Mouse (Mus musculus) frontal cortex, postnatal 14 days (tissue): ENCODE measurements around the gene 1810055G02Rik.
A peak's percentile ranks its signal among the peaks of the same experiment; 100 is the strongest.

ENCODE experiments used
- DNase-seq, 2 experiments: peaks; one replicate each; pipeline ENCODE4 v3.0.0; 2022; ENCODE audit warnings: low spot score in 2 of 2

1810055G02Rik gene

GRCm38 (mm10) chr19:3695006-3695405 lies 13.1 kb upstream of the 1810055G02Rik start:
- no peak for DNase-seq

DNA sequence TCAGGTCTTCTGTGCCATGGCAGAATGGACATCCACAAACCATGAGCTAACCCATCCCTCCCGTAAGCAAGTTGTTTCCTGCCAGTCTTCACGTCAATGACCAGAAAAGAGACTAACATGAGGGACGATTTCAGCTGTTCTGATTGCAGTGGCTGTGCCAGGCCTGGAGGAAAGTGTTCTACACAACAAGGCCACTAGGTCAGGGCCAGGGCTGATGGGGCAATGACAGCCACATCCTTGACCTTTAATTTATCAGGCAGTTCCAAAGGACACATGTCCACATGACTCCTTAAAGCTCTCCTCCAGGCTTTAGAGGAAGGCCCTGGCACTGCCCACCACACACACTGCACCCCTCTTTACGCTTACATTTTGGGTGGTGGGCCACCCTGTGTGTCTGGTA lies 12.6 kb upstream of the 1810055G02Rik start:
- DNase-seq: no peak

DNA sequence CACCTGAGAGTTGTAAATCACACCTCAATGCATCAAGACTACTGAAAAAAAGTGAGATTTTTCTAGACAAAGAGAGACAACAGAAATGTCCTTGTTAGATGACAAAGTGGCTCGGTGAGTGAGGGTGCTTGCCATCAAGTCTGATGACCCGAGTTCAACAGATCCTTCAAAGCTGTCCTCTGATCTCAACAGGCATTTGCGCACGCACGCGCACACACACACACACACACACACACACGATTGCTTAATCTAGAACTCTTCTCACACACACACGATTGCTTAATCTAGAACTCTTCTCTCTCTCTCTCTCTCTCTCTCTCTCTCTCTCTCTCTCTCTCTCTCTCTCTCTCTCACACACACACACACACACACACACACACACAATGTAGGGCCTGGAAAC lies 12.1 kb upstream of the 1810055G02Rik start:
- DNase-seq: no peak

- DNase-seq: no peak
Measured at GRCm38 (mm10) chr19:3698035-3698434, 10.1 kb upstream of the 1810055G02Rik start.

GRCm38 (mm10) chr19:3699508-3700438 lies 8.3 kb upstream of the 1810055G02Rik start:
- DNase-seq: peak; percentile 58 to 74

GRCm38 (mm10) chr19:3702460-3702859 lies 5.6 kb upstream of the 1810055G02Rik start:
- no peak for DNase-seq

DNA sequence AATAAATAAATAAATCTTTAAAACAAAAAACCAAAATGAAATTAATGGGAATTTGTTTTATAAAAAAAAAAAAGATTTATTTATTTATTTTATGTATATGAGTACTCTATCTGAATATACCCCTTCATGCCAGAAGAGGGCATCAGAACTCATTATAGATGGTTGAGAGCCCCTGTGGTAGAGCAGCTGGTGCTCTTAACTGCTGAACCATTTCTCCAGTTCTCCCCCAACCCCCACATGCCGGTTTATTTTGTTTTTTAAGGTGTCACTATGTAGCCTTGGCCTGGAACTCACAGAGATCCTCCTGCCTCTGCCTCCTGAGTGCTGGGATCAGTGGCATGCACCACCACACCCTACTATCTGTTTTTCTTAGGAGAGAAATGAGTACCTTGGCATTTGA lies 1.8 kb upstream of the 1810055G02Rik start:
- DNase-seq: no peak

DNA sequence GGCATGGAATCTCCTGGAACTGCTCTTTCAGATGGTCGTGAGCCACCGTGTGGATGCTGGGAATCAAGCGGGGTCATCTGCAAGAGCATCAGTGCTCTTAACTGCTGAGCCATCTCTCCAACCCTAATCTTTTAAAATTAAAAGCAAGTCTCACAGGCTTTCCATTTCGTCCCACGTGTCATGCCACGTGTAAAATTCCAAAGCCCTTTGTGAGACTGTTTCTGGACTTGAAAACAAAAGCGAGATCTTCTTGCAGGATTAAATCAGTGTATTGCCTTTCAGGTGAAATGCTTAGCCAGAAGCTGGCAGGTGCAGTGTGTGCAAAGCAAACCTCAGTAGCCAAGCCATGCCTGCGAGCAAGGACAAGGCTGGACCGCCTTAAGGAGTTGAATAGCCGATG lies 540 bp upstream of the 1810055G02Rik start:
- DNase-seq: no peak

- DNase-seq: no peak
Measured at GRCm38 (mm10) chr19:3709013-3709787, 1.1 kb downstream of the 1810055G02Rik start.

DNA sequence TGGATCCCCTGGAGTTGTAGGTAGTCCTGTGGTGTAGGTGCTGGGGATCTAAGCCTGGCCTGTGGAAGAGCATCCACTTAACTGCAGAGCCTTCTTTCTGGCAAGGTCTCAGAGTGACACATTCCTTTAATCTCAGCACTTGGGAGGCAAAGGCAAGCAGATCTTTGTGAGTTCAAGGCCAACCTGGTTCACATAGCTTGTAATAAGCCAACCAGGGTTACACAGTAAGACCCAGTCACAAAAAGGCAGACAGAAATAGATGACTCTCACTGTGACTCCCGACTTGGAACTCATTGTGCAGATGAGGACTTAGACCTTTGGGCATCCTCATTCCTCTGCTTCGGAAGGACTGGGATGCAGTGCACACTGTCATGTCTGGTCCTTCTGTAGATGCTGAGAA lies 2.3 kb downstream of the 1810055G02Rik start:
- no peak for DNase-seq

- no peak for DNase-seq
Measured at GRCm38 (mm10) chr19:3714381-3714780, 6.3 kb downstream of the 1810055G02Rik start.

GRCm38 (mm10) chr19:3718481-3719361 lies 10.6 kb downstream of the 1810055G02Rik start:
- peak; percentile 64 to 70 for DNase-seq

DNA sequence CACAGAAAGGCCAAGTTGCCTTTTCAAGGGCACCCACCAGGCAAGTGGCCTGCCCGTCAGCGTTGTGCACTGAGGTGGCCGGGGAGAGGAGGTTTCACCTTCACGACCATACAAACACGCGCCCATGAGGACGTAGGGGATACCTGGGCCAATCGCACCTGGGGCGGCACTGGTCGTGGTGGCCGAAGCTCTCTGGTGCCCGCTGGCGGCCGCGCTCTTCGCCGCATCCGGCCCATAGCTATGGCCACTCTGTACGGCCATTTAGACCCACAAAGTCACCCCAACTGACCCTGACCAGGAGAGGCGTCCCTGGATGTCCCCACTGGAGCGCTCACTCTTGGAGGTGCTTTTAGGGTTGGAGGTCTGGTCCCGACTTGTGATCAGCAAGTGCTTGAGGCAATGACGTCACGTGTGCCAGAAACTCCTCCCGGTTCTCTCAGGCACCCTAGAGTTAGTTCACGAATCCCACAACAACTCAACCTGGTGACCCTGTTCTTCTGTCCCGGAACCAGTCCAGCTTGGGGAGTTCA lies 11.3 kb downstream of the 1810055G02Rik start:
- DNase-seq: peak; percentile 50 to 52

DNA sequence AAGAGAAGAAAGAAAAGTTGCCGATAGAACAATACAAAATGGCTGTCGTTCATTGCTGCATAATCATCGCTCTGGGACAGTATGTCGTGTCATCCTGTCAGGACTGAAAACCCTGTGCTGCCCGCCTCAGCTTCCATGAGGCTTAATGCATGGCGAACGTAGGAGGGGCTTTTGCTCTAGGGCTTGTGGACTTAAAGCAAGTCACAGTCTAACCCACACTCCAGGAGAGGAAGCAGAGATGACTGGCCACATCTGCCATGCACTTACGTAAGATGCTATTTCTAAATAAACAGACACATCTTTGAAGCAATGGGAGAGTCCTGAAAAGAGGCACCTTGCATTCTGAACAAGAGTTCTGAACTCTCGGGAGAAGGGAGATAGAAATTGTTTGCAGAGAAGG lies 15.1 kb downstream of the 1810055G02Rik start:
- DNase-seq: no peak

DNA sequence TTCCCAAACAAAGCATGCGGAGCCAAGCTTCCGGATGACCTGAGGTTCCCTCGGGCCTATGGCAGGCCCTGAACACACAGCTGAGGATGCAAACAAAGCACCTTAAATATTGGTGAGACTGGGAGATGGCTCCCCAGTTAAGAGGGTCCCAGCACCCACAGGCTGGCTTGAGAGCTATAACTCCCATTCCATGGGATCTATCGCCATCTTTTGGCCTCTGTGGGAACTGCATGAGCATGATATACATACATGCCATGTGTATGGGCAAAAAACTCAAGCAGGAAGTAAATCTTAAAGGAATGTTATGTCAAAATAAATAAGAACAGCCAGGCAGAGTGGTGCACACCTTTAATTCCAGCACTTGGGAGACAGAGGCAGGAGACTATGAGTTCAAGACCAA lies 15.8 kb downstream of the 1810055G02Rik start:
- no peak for DNase-seq

DNA sequence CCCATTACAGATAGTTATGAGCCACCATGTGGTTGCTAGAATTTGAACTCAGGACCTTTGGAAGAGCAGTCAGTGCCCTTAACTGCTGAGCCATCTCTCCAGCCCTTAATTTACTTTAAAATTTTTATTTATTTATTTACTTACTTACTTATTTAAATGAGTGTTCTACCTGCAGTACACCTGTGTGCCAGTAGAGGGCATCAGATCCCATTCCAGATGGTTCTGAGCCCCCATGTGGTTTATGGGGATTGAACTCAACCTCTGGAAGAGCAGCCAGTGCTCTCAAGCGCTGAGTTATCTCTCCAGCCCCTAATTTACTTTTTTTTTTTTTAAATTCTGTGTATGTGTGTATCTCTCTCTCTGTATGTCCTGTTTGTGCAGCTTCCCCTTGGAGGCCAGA lies 16.7 kb downstream of the 1810055G02Rik start:
- DNase-seq: peak in 1 of 2 experiments; percentile 47

- no peak for DNase-seq
Measured at GRCm38 (mm10) chr19:3728901-3729300, 20.8 kb downstream of the 1810055G02Rik start.

- DNase-seq: no peak
Measured at GRCm38 (mm10) chr19:3730781-3731646, 22.9 kb downstream of the 1810055G02Rik start.

- no peak for DNase-seq
Measured at GRCm38 (mm10) chr19:3736001-3736400, 27.9 kb downstream of the 1810055G02Rik start.

GRCm38 (mm10) chr19:3739650-3740049 lies 31.6 kb downstream of the 1810055G02Rik start:
- no peak for DNase-seq
